9 mouse cellular contexts compared by ENCODE assay signal in genomic region chr1:193381597-193382404, GRCm38 (mm10). TPM values are rescaled to one million over a fixed set of nuclear protein-coding genes. Genes with fewer than 3 reads are reported as not detected.
DNase-seq lines count a peak whose midpoint lies in the region; ATAC-seq and TF ChIP-seq lines count a peak whose summit lies in the region.
"Had no signal": no experiment of that assay in that cellular context is flagged by ENCODE, and none has a peak within 500 bp of the region (broad histone marks: within the 10 kb centered on the region; RNA-seq: fewer than 3 reads in every experiment).

No protein-coding gene starts in this region.

- peaks cover 7% of the 10 kb centered on the region for H3K4me1 ChIP-seq in liver, postnatal 0 days (ENCODE audit: insufficient read depth)

- no peak for TF ChIP-seq CTCF in liver, postnatal 0 days (IDR thresholded peaks at IDR 0.05; ENCODE audit: low read depth)

- no peaks in the 10 kb centered on the region for H3K9me3 ChIP-seq in liver, postnatal 0 days (ENCODE audit: low read length)

- ATAC-seq in frontal cortex, adult (ENCODE audit: low TSS enrichment): peak; percentile 67
- ATAC-seq in liver, postnatal 0 days: no peak
- no peak for ATAC-seq in megakaryocyte, adult 5-6 weeks (ENCODE audit: poor library complexity, severe bottlenecking)

- H3K27me3 ChIP-seq in liver, postnatal 0 days (ENCODE audit: insufficient read depth, low read length): 0 out of 2 replicates have a peak, but pooled peaks cover 3% of the 10 kb centered on the region

- peak overlapping the region; percentile 41; the same call in 1 of the 2 replicates for H3K4me3 ChIP-seq in liver, postnatal 0 days (ENCODE audit: low read depth, low read length)

- TF ChIP-seq EP300 in liver, postnatal 0 days (IDR thresholded peaks at IDR 0.05; ENCODE audit: low read depth): no peak

- no peak overlapping the region for H3K27ac ChIP-seq in liver, postnatal 0 days (ENCODE audit: low read depth)

- no peak overlapping the region for H3K9ac ChIP-seq in liver, postnatal 0 days (replicated peaks)

- 36% methylated on average over 11 of the region's 11 CpGs for WGBS in liver, postnatal 0 days (ENCODE audit: insufficient replicate concordance)

- no peaks in the 10 kb centered on the region for H3K36me3 ChIP-seq in liver, postnatal 0 days (replicated peaks; ENCODE audit: insufficient read depth, low read length)

- DNase-seq in frontal cortex, postnatal 10 days (ENCODE audit: low spot score in 2 of 2): no peak
- DNase-seq in right cerebral cortex, adult 18-20 months: peak; percentile 59
- DNase-seq in right cerebral cortex, postnatal 14 days: no peak
- DNase-seq in liver, postnatal 0 days: no peak
- DNase-seq in testis, postnatal 10 days (ENCODE audit: low spot score): no peak
- DNase-seq in layer of hippocampus, adult 18-20 months (ENCODE audit: low spot score in 2 of 2): no peak

- peak overlapping the region; percentile 73 for H3K4me2 ChIP-seq in liver, postnatal 0 days (ENCODE audit: low read depth, low read length)

RNA-seq across cellular contexts. Expression of gene Camk1g, which starts 11.7 kb away (rescaled TPM):
- polyA plus RNA-seq in liver, postnatal 0 days (2015; fragmentation: Nextera tagmentation; extraction: Ambion mirVana): 0.15 and 0.24 TPM in 2 replicates
- 10 to 100 TPM; 23.5 to 26.6 TPM for total RNA-seq in layer of hippocampus, adult 18-20 months (2021)
- total RNA-seq in megakaryocyte, adult 5-6 weeks (2015): not detected in 2 replicates
- total RNA-seq in megakaryocyte, adult 5-6 weeks (2017): not detected in 2 replicates
- total RNA-seq: neutrophil, adult 5-6 weeks had no signal

Comparison
In these comparisons a context has a peak if more than half of its experiments do, and no peak if none do; other contexts are left out.
1. RNA of gene Camk1g, which starts 11.7 kb away (total RNA-seq): 23.5 to 26.6 TPM in layer of hippocampus, adult 18-20 months; not detected in megakaryocyte, adult 5-6 weeks; every median in the first group is over 10 times any median in the second.